Mouse (Mus musculus) spleen, adult 2 months (tissue): ENCODE results near the gene Actr3b.

ENCODE experiments used
- CTCF ChIP-seq: fragments of 200-500 bp; IDR thresholded peaks from 2 replicates; pipeline ENCODE4 v1.5.1; 2011; ENCODE audit warnings: mild to moderate bottlenecking, inconsistent platforms; ENCODE audit not compliant: insufficient read depth, insufficient read length, insufficient replicate concordance; ENCODE audit errors: extremely low read depth
- POLR2A ChIP-seq: fragments of 200-500 bp; IDR thresholded peaks from 2 replicates; pipeline ENCODE4 v1.6.1; 2011; ENCODE audit warnings: low read depth, low read length, inconsistent platforms

- TF ChIP-seq POLR2A (no peak), CTCF (no peak)
These were observed 11.9 kb upstream of the Actr3b start for GRCm38 (mm10) chr5:25747904-25748303.
